Mouse (Mus musculus) hindbrain, embryonic 15.5 days (tissue): ENCODE data around the gene 1700016H13Rik. TPM values are rescaled to one million over a fixed set of nuclear protein-coding genes. Genes with fewer than 3 reads are reported as not detected.

Experiments
- ATAC-seq: fragments of 200-750 bp; cut with Nextera tagmentation; 2 replicates; pipeline ENCODE4 v1.8.0; 2017; ENCODE audit warnings: low read depth, moderate number of reproducible peaks, moderate TSS enrichment; ENCODE audit not compliant: low FRiP score
- H3K27ac ChIP-seq: fragments of 300-500 bp; sonication (generic); replicated peaks from 2 replicates; pipeline ENCODE4 v1.5.1; 2015; ENCODE audit warnings: mild to moderate bottlenecking, inconsistent platforms
- H3K27me3 ChIP-seq: fragments of 300-500 bp; sonication (generic); 2 replicates; pipeline ENCODE4 v1.6.1; 2015; ENCODE audit warnings: control low read depth, inconsistent platforms
- H3K36me3 ChIP-seq: fragments of 300-500 bp; sonication (generic); 2 replicates; pipeline ENCODE4 v1.6.1; 2015; ENCODE audit warnings: control low read depth, inconsistent platforms
- H3K4me1 ChIP-seq: fragments of 300-500 bp; sonication (generic); replicated peaks from 2 replicates; pipeline ENCODE4 v1.6.1; 2015; ENCODE audit warnings: control low read depth, inconsistent platforms
- H3K4me2 ChIP-seq: fragments of 300-500 bp; sonication (generic); 2 replicates; pipeline ENCODE4 v1.6.1; 2015; ENCODE audit warnings: moderate library complexity, mild to moderate bottlenecking, inconsistent platforms
- H3K4me3 ChIP-seq: fragments of 300-500 bp; sonication (generic); 2 replicates; pipeline ENCODE4 v1.5.1; 2015; ENCODE audit warnings: mild to moderate bottlenecking, inconsistent platforms
- H3K9ac ChIP-seq: fragments of 300-500 bp; sonication (generic); 2 replicates; pipeline ENCODE4 v1.6.1; 2015; ENCODE audit warnings: inconsistent platforms
- H3K9me3 ChIP-seq: fragments of 300-500 bp; sonication (generic); 2 replicates; pipeline ENCODE4 v1.6.1; 2016; ENCODE audit warnings: control low read depth, inconsistent platforms
- WGBS: fragments of 180-500 bp; shearing (Covaris S2); methylation state at CpG from one replicate; pipeline ENCODE4 v1.1.7; 2015; 5-methylcytosine and 5-hydroxymethylcytosine counted together
- polyA plus RNA-seq: library from polyadenylated mRNA; unstranded; fragments of >200 nt; fragmentation: Nextera tagmentation; extraction: Ambion mirVana; gene quantifications from 2 replicates; pipeline ENCODE4 v1.2.1, GENCODE M21; 2015

Gene 1700016H13Rik
- polyA plus RNA-seq, 1 experiment from 2014 or later: 0.13 TPM

DNA sequence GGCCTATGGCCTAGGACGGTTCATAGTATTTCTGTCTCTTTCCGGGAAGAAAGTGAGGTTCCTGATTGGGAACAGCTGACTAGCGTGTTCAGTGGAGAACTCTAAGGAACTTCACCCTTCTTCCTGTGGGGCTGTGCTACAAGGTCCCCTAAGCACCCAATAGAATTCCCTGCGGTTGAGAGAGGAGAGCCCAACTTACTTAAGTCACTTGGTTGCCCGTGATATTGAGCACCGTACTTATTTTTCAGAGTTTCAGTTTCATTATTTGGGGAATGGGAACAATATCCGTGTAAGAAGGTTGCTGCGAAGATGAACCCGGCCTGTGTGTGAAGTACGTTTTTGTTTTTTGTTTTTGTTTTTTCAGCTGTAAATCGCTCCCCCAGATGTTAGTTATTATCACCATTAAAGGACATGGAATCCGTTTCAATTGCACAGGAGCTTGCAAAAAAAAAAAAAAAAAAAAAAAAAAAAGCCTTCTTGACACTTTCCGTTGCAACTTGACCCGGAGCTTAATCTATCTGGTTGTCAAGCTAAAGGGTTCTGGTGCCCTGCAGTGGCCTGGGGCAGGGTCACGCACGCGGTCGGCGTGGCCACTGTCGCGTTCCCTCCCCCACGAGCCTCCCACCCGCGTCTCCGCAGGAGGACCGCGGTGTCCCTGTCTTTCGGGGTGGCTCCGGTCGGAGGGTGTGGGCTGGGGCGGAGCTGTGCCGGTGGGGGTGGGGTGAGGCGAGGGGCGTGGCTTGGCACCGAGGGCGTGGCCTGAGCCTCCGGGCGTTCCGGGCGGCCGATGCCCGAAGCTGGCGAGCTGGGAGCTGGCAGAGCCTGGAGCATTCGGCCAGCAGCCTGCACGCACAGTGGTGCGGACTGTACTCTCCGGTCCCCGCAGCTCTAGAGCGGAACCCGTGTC is 36.1 kb upstream of the 1700016H13Rik start, which contains the start of gene Aff1:
Gene Aff1 (plus strand): TSS at position 751 of the 907 bp plus-strand sequence.
- peak within 1 kb of the TSS; percentile 65 for H3K4me3 ChIP-seq
- H3K9ac ChIP-seq: peak within 1 kb of the TSS; percentile 49
- H3K9me3 ChIP-seq: no peaks in the 10 kb centered on the region
- H3K27ac ChIP-seq: no peak within 1 kb of the TSS
- no peaks in the 10 kb centered on the region for H3K36me3 ChIP-seq
- peaks cover 21% of the 10 kb centered on the region for H3K27me3 ChIP-seq
- ATAC-seq: peak; percentile 85
- 4% methylated on average over 50 of the region's 50 CpGs for WGBS
- peaks cover 18% of the 10 kb centered on the region for H3K4me1 ChIP-seq
- H3K4me2 ChIP-seq: peak within 1 kb of the TSS; percentile 100

- ATAC-seq: no peak
- peaks cover 21% of the 10 kb centered on the region for H3K27me3 ChIP-seq
- H3K4me1 ChIP-seq: peaks cover 18% of the 10 kb centered on the region
- no peak overlapping the region for H3K9ac ChIP-seq
- H3K36me3 ChIP-seq: no peaks in the 10 kb centered on the region
- H3K9me3 ChIP-seq: no peaks in the 10 kb centered on the region
- H3K4me2 ChIP-seq: peak overlapping the region; percentile 100; the same call in 1 of the 2 replicates
- H3K27ac ChIP-seq: no peak overlapping the region
- no peak overlapping the region for H3K4me3 ChIP-seq
These were observed 35.4 kb upstream of the 1700016H13Rik start for GRCm38 (mm10) chr5:103691171-103691570.

GRCm38 (mm10) chr5:103690190-103690589 is 34.4 kb upstream of the 1700016H13Rik start:
- no peak overlapping the region for H3K9ac ChIP-seq
- H3K4me3 ChIP-seq: no peak overlapping the region
- H3K9me3 ChIP-seq: no peaks in the 10 kb centered on the region
- 91% methylated on average over 8 of the region's 8 CpGs for WGBS
- no peak for ATAC-seq
- H3K27me3 ChIP-seq: peaks cover 21% of the 10 kb centered on the region
- peaks cover 18% of the 10 kb centered on the region for H3K4me1 ChIP-seq
- H3K36me3 ChIP-seq: no peaks in the 10 kb centered on the region
- H3K4me2 ChIP-seq: no peak overlapping the region
- no peak overlapping the region for H3K27ac ChIP-seq

DNA sequence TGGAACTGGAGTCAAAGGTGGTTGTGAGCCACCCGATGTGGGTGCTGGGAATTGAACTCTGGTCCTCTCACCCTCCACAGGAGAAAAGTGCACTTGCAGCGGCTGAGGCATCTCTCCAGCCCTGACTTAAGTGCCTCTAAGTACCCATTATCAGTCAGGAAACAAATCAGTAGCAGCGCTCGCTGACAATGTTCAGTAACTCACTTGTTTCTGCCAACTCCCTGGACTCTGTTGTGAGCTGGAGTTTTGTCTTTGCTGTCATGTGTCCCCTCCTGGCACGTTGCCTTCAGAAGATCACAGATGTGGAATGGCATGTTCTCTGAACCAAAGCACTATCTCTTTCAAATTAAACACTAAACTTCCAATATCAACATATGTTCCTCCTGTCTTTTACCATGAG is 33.8 kb upstream of the 1700016H13Rik start:
- Histone ChIP-seq H3K27ac (no peak overlapping the region), H3K4me1 (peaks cover 18% of the 10 kb centered on the region), H3K9ac (no peak overlapping the region), H3K4me3 (no peak overlapping the region), H3K9me3 (no peaks in the 10 kb centered on the region), H3K36me3 (no peaks in the 10 kb centered on the region), H3K27me3 (peaks cover 19% of the 10 kb centered on the region), H3K4me2 (no peak overlapping the region)
- ATAC-seq: no peak
- 80% methylated on average over 5 of the region's 5 CpGs for WGBS

DNA sequence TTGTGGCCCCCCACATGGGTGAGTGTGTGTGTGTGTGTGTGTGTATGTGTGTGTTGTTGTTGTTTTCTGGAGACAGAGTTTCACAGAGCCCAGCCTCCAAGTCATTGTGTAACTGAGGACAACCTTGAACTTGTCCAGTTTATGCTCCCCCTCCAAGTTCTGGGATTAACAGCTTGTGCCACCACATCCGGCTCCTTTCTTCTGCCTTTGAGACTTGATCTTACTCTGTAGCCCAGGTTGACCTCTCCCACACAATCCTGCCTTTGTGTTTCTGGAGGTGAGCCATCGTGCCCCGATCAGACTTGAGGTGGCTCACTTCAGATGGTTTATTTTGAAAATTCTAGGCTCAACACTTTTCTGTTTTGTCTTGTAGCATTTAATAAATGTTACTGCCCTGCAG is 26.0 kb upstream of the 1700016H13Rik start:
- H3K4me1 ChIP-seq: no peaks in the 10 kb centered on the region
- no peak overlapping the region for H3K27ac ChIP-seq
- H3K9me3 ChIP-seq: no peaks in the 10 kb centered on the region
- no peak overlapping the region for H3K9ac ChIP-seq
- no peak overlapping the region for H3K4me3 ChIP-seq
- WGBS: 76% methylated on average over 3 of the region's 3 CpGs
- ATAC-seq: no peak
- H3K36me3 ChIP-seq: no peaks in the 10 kb centered on the region
- H3K4me2 ChIP-seq: no peak overlapping the region
- no peaks in the 10 kb centered on the region for H3K27me3 ChIP-seq

DNA sequence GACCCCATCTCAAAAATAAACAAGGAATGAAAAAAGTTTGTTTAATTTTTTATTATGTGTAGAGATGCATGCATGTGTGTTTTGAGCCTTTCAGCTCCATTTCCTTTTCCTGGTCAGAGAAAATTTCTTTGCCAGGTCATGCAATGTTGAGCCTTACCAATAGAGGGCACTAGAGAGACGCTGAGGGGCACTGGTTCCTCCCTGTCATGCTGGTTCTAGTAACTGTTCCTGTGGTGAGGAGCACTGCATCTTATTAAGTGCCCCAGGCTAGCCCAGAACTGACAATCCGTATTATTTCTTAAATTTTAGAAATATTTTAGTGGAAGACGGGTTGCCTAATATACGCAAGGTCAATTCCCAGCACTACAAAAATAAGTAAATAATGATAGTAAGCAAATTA is 24.6 kb upstream of the 1700016H13Rik start:
- H3K36me3 ChIP-seq: no peaks in the 10 kb centered on the region
- H3K9me3 ChIP-seq: no peaks in the 10 kb centered on the region
- no peak overlapping the region for H3K4me3 ChIP-seq
- 42% methylated on average over 4 of the region's 4 CpGs for WGBS
- H3K4me1 ChIP-seq: no peaks in the 10 kb centered on the region
- ATAC-seq: no peak
- H3K27me3 ChIP-seq: no peaks in the 10 kb centered on the region
- no peak overlapping the region for H3K27ac ChIP-seq
- no peak overlapping the region for H3K9ac ChIP-seq
- H3K4me2 ChIP-seq: no peak overlapping the region

DNA sequence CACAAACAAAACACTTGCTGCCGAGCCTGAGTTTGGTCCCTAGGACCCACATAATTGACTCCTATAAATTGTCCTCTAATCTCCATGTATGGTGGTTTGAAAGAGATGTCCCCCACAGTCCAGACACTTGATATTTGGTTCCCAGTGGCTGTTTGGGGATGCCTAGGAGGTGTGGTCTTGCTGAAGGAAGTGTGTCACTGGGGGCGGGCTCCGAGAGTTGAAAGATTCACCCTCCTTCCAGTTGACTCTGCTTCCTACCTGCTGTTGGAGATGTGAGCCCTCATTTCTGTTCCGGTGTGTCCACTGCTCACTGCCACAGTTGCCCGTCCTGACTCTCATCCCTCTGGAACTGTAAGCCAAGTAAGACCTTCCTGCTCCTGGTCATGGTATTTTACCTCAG is 23.2 kb upstream of the 1700016H13Rik start:
- no peak overlapping the region for H3K4me2 ChIP-seq
- no peak overlapping the region for H3K27ac ChIP-seq
- no peak overlapping the region for H3K9ac ChIP-seq
- 92% methylated on average over 5 of the region's 5 CpGs for WGBS
- no peak for ATAC-seq
- H3K27me3 ChIP-seq: no peaks in the 10 kb centered on the region
- H3K36me3 ChIP-seq: no peaks in the 10 kb centered on the region
- H3K9me3 ChIP-seq: no peaks in the 10 kb centered on the region
- no peak overlapping the region for H3K4me3 ChIP-seq
- no peaks in the 10 kb centered on the region for H3K4me1 ChIP-seq

DNA sequence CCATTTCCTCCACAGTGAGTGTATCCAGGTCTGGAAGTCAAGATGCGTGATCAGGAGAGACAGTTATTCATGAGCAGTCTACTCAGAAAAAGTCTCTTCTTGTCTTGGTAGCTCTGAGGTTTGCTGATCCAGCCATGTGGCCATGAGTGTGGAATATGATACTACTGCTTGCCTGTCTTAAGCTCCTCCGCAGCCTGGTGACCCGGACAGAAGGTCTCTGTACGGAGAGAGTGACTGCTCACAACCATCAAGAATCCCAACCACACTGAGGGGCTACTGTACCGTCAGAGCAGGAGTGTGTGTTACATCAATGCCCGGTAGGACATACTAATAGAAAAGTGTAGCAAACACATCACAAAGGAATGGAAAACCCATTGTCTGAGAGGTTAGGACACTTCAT is 22.1 kb upstream of the 1700016H13Rik start:
- H3K4me3 ChIP-seq: no peak overlapping the region
- 84% methylated on average over 6 of the region's 6 CpGs for WGBS
- no peak for ATAC-seq
- no peaks in the 10 kb centered on the region for H3K9me3 ChIP-seq
- no peaks in the 10 kb centered on the region for H3K36me3 ChIP-seq
- H3K4me1 ChIP-seq: no peaks in the 10 kb centered on the region
- no peak overlapping the region for H3K4me2 ChIP-seq
- H3K9ac ChIP-seq: no peak overlapping the region
- no peak overlapping the region for H3K27ac ChIP-seq
- no peaks in the 10 kb centered on the region for H3K27me3 ChIP-seq

- Histone ChIP-seq H3K27me3 (no peaks in the 10 kb centered on the region), H3K36me3 (no peaks in the 10 kb centered on the region), H3K9ac (no peak overlapping the region), H3K4me1 (no peaks in the 10 kb centered on the region), H3K9me3 (no peaks in the 10 kb centered on the region), H3K27ac (no peak overlapping the region), H3K4me2 (no peak overlapping the region), H3K4me3 (no peak overlapping the region)
- ATAC-seq: no peak
- 85% methylated on average over 6 of the region's 6 CpGs for WGBS
These were observed 20.6 kb upstream of the 1700016H13Rik start for GRCm38 (mm10) chr5:103676289-103676881.

DNA sequence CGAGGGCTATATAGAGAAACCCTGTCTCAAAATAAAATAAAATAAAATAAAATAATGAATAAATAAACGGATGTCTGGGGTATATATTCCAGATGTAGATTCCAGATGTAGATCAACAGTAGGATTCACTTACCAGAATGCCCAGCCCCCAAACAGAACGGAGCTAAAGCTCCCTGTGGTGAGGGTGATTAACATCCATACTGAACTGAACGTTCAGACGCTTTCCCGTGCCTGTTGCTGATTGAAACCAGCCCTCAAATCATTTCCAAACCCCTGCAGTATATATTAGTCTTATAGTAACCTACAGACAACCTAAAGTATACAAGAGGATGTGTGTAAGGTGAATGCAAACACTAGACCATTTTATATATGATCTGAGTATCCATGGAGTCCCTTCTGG is 18.7 kb upstream of the 1700016H13Rik start:
- no peak overlapping the region for H3K4me3 ChIP-seq
- no peak overlapping the region for H3K4me2 ChIP-seq
- no peak overlapping the region for H3K9ac ChIP-seq
- H3K9me3 ChIP-seq: no peaks in the 10 kb centered on the region
- no peaks in the 10 kb centered on the region for H3K36me3 ChIP-seq
- ATAC-seq: no peak
- no peaks in the 10 kb centered on the region for H3K4me1 ChIP-seq
- 49% methylated on average over 6 of the region's 6 CpGs for WGBS
- no peaks in the 10 kb centered on the region for H3K27me3 ChIP-seq
- H3K27ac ChIP-seq: no peak overlapping the region

- WGBS: 81% methylated on average over 4 of the region's 4 CpGs
- H3K4me3 ChIP-seq: no peak overlapping the region
- no peaks in the 10 kb centered on the region for H3K4me1 ChIP-seq
- H3K9me3 ChIP-seq: no peaks in the 10 kb centered on the region
- no peaks in the 10 kb centered on the region for H3K27me3 ChIP-seq
- no peaks in the 10 kb centered on the region for H3K36me3 ChIP-seq
- ATAC-seq: no peak
- H3K4me2 ChIP-seq: no peak overlapping the region
- H3K27ac ChIP-seq: no peak overlapping the region
- no peak overlapping the region for H3K9ac ChIP-seq
These were observed 17.8 kb upstream of the 1700016H13Rik start for GRCm38 (mm10) chr5:103673611-103674010.

GRCm38 (mm10) chr5:103671858-103672257 is 16.0 kb upstream of the 1700016H13Rik start:
- no peak overlapping the region for H3K27ac ChIP-seq
- no peak for ATAC-seq
- no peaks in the 10 kb centered on the region for H3K36me3 ChIP-seq
- no peak overlapping the region for H3K9ac ChIP-seq
- no peaks in the 10 kb centered on the region for H3K9me3 ChIP-seq
- 82% methylated on average over 3 of the region's 3 CpGs for WGBS
- no peak overlapping the region for H3K4me3 ChIP-seq
- no peaks in the 10 kb centered on the region for H3K4me1 ChIP-seq
- no peak overlapping the region for H3K4me2 ChIP-seq
- no peaks in the 10 kb centered on the region for H3K27me3 ChIP-seq
